Mouse (Mus musculus) intestine, postnatal 0 days (tissue): ENCODE measurements around the gene Adh5. TPM values are rescaled to one million over a fixed set of nuclear protein-coding genes. Genes with fewer than 3 reads are reported as not detected.

Source experiments
- ATAC-seq: fragments of 200-750 bp; cut with Nextera tagmentation; 2 replicates; pipeline ENCODE4 v1.8.0; 2017; ENCODE audit warnings: mild to moderate bottlenecking, moderate TSS enrichment, moderate library complexity
- H3K27ac ChIP-seq: fragments of 300-500 bp; sonication (generic); 2 replicates; pipeline ENCODE4 v1.5.1; 2014; ENCODE audit warnings: mild to moderate bottlenecking, low read depth, low read length, moderate library complexity
- H3K27me3 ChIP-seq: fragments of 300-500 bp; sonication (generic); replicated peaks from 2 replicates; pipeline ENCODE4 v1.6.1; 2014; ENCODE audit warnings: low read length, mixed read lengths; ENCODE audit not compliant: control insufficient read depth, insufficient read depth
- H3K36me3 ChIP-seq: fragments of 300-500 bp; sonication (generic); 2 replicates; pipeline ENCODE4 v1.6.1; 2014; ENCODE audit warnings: mild to moderate bottlenecking, moderate library complexity; ENCODE audit not compliant: control insufficient read depth, insufficient read depth
- H3K4me1 ChIP-seq: fragments of 300-500 bp; sonication (generic); replicated peaks from 2 replicates; pipeline ENCODE4 v1.6.1; 2014; ENCODE audit warnings: antibody characterized with exemption, low read length, mixed read lengths; ENCODE audit not compliant: control insufficient read depth, insufficient read depth
- H3K4me2 ChIP-seq: fragments of 300-500 bp; sonication (generic); replicated peaks from 2 replicates; pipeline ENCODE4 v1.6.1; 2014; ENCODE audit warnings: low read depth, mild to moderate bottlenecking, moderate library complexity
- H3K4me3 ChIP-seq: fragments of 300-500 bp; sonication (generic); 2 replicates; pipeline ENCODE4 v1.5.1; 2014; ENCODE audit warnings: low read depth, low read length
- H3K9ac ChIP-seq: fragments of 300-500 bp; sonication (generic); 2 replicates; pipeline ENCODE4 v1.6.1; 2014; ENCODE audit warnings: mild to moderate bottlenecking, low read depth, low read length
- H3K9me3 ChIP-seq: fragments of 300-500 bp; sonication (generic); 2 replicates; pipeline ENCODE4 v1.6.1; 2016; ENCODE audit warnings: mixed run types; ENCODE audit not compliant: control insufficient read depth
- CTCF ChIP-seq: sonication (generic); IDR thresholded peaks from 2 replicates; pipeline ENCODE4 v1.5.1; 2016; ENCODE audit warnings: low read depth, mild to moderate bottlenecking, control low read depth, antibody characterized with exemption, moderate library complexity
- whole genome bisulfite sequencing: fragments of 180-500 bp; shearing (Covaris S2); extraction: QIAGEN DNeasy Blood & Tissue Kit; methylation state at CpG from one replicate; pipeline ENCODE4 v1.1.7; 2014; 5-methylcytosine and 5-hydroxymethylcytosine counted together
- polyA plus RNA-seq: library from polyadenylated mRNA; unstranded; fragments of >200 nt; fragmentation: Nextera tagmentation; extraction: Ambion mirVana; gene quantifications from 2 replicates; pipeline ENCODE4 v1.2.1, GENCODE M21; 2015

Gene Adh5
- polyA plus RNA-seq, 1 experiment from 2014 or later: 105 TPM

- no peaks in the 10 kb centered on the region; the same call in 1 of the 2 replicates for H3K4me1 ChIP-seq
- peak overlapping the region; percentile 2; the same call in 1 of the 2 replicates for H3K27ac ChIP-seq
- no peak for TF ChIP-seq CTCF
- no peak overlapping the region for H3K4me2 ChIP-seq
- no peaks in the 10 kb centered on the region for H3K27me3 ChIP-seq
- H3K4me3 ChIP-seq: no peak overlapping the region
- ATAC-seq: no peak
- no peak overlapping the region for H3K9ac ChIP-seq
- 58% methylated on average over 14 of the region's 14 CpGs for WGBS
- H3K9me3 ChIP-seq: no peaks in the 10 kb centered on the region
- peaks cover 20% of the 10 kb centered on the region for H3K36me3 ChIP-seq
Observed at GRCm38 (mm10) chr3:138481526-138482284, 38.8 kb downstream of the Adh5 start.

- Histone ChIP-seq H3K4me3 (no peak overlapping the region), H3K9ac (no peak overlapping the region), H3K4me2 (no peak overlapping the region), H3K27me3 (no peaks in the 10 kb centered on the region), H3K9me3 (no peaks in the 10 kb centered on the region), H3K36me3 (peaks cover 20% of the 10 kb centered on the region), H3K4me1 (no peaks in the 10 kb centered on the region; the same call in 1 of the 2 replicates), H3K27ac (no peak overlapping the region)
- no peak for ATAC-seq
- TF ChIP-seq CTCF: no peak
- WGBS: 35% methylated on average over 2 of the region's 2 CpGs
Observed at GRCm38 (mm10) chr3:138483240-138483639, 40.3 kb downstream of the Adh5 start.

GRCm38 (mm10) chr3:138488584-138489326, 45.9 kb downstream of the Adh5 start:
- H3K4me3 ChIP-seq: peak overlapping the region; percentile 96
- WGBS: under 1% methylated on average over 47 of the region's 61 CpGs

GRCm38 (mm10) chr3:138489327-138490033, 46.6 kb downstream of the Adh5 start, which contains the start of gene Metap1:
TSS of gene Metap1 (minus strand) at chr3:138489515.
- WGBS: under 1% methylated on average over 34 of the region's 65 CpGs
- Histone ChIP-seq H3K4me3 (peak within 1 kb of the TSS; percentile 96), H3K9ac (peak within 1 kb of the TSS; percentile 86), H3K4me1 (no peaks in the 10 kb centered on the region), H3K27ac (peak within 1 kb of the TSS; percentile 73), H3K9me3 (no peaks in the 10 kb centered on the region), H3K36me3 (0 out of 2 replicates have a peak, but pooled peaks cover 5% of the 10 kb centered on the region), H3K27me3 (no peaks in the 10 kb centered on the region), H3K4me2 (peak within 1 kb of the TSS; percentile 84)
- ATAC-seq: peak; percentile 99
- TF ChIP-seq CTCF: peak; percentile 35; the same call in 1 of the 2 replicates

More at GRCm38 (mm10) chr3:138488584-138489326, 45.9 kb downstream of the Adh5 start:
- H3K27ac ChIP-seq: peak overlapping the region; percentile 73
- no peaks in the 10 kb centered on the region for H3K27me3 ChIP-seq
- peak overlapping the region; percentile 84 for H3K4me2 ChIP-seq
- H3K36me3 ChIP-seq: 0 out of 2 replicates have a peak, but pooled peaks cover 5% of the 10 kb centered on the region
- ATAC-seq: peak; percentile 72
- no peaks in the 10 kb centered on the region; the same call in 1 of the 2 replicates for H3K4me1 ChIP-seq
- no peaks in the 10 kb centered on the region for H3K9me3 ChIP-seq
- TF ChIP-seq CTCF: no peak
- H3K9ac ChIP-seq: peak overlapping the region; percentile 86

GRCm38 (mm10) chr3:138490034-138490337, 47.1 kb downstream of the Adh5 start:
- peak overlapping the region; percentile 84 for H3K4me2 ChIP-seq
- peak overlapping the region; percentile 37; the same call in 1 of the 2 replicates for H3K9ac ChIP-seq
- H3K27me3 ChIP-seq: no peaks in the 10 kb centered on the region
- peak overlapping the region; percentile 96 for H3K4me3 ChIP-seq
- no peak for TF ChIP-seq CTCF
- no peaks in the 10 kb centered on the region for H3K4me1 ChIP-seq
- WGBS: 15% methylated on average over 6 of the region's 6 CpGs
- H3K36me3 ChIP-seq: no peaks in the 10 kb centered on the region
- ATAC-seq: no peak
- no peaks in the 10 kb centered on the region for H3K9me3 ChIP-seq
- no peak overlapping the region for H3K27ac ChIP-seq

GRCm38 (mm10) chr3:138493668-138494067, 50.8 kb downstream of the Adh5 start:
- 82% methylated on average over 3 of the region's 3 CpGs for WGBS
- Histone ChIP-seq H3K27me3 (no peaks in the 10 kb centered on the region), H3K36me3 (no peaks in the 10 kb centered on the region), H3K4me2 (no peak overlapping the region), H3K4me3 (no peak overlapping the region), H3K9me3 (no peaks in the 10 kb centered on the region), H3K4me1 (no peaks in the 10 kb centered on the region), H3K9ac (no peak overlapping the region), H3K27ac (no peak overlapping the region)
- TF ChIP-seq CTCF: 0 out of 2 replicates have a peak, but pooled peaks have one; percentile 12
- ATAC-seq: no peak
